Mouse (Mus musculus) olfactory bulb, adult 2 months (tissue): ENCODE results near the gene Eddm3b.

ENCODE experiments used
- CTCF ChIP-seq: fragments of 200-500 bp; IDR thresholded peaks from 2 replicates; pipeline ENCODE4 v1.5.1; 2012; ENCODE audit warnings: low read depth, mild to moderate bottlenecking, low read length, moderate library complexity; ENCODE audit not compliant: insufficient read depth
- POLR2A ChIP-seq: fragments of 200-500 bp; IDR thresholded peaks from 2 replicates; pipeline ENCODE4 v1.6.1; 2012; ENCODE audit warnings: mild to moderate bottlenecking, low read depth, low read length, moderate library complexity; ENCODE audit not compliant: insufficient read depth

GRCm38 (mm10) chr14:51090921-51091900 lies 23.0 kb upstream of the Eddm3b start, which contains the start of the genes Rnase4 and Ang:
- TF ChIP-seq CTCF (no peak), POLR2A (no peak)
